Mouse (Mus musculus): ENCODE measurements around the gene Prrxl1. TPM values are rescaled to one million over a fixed set of nuclear protein-coding genes. Genes with fewer than 3 reads are reported as not detected.

Gene Prrxl1
- polyA plus RNA-seq, 1 experiment from 2014 or later, result 0.04 TPM

- TF ChIP-seq CTCF (IDR thresholded peaks at IDR 0.05; ENCODE audit: low read depth), result no peak
- Histone ChIP-seq H3K9ac (ENCODE audit: low read depth, low read length) (no peak overlapping the region), H3K27ac (no peak overlapping the region), H3K36me3 (ENCODE audit: insufficient read depth, low read length) (no peaks in the 10 kb centered on the region), H3K9me3 (replicated peaks; ENCODE audit: low read length) (no peaks in the 10 kb centered on the region), H3K4me2 (ENCODE audit: low read length) (no peak overlapping the region), H3K27me3 (ENCODE audit: insufficient read depth, low read length) (no peaks in the 10 kb centered on the region), H3K4me3 (replicated peaks; ENCODE audit: low read depth, low read length) (no peak overlapping the region), H3K4me1 (replicated peaks; ENCODE audit: insufficient read depth, low read length) (no peaks in the 10 kb centered on the region)
- WGBS, result 70% methylated on average over 3 of the region's 3 CpGs
- no peak for DNase-seq (ENCODE audit: low spot score)
- ATAC-seq (replicated peaks; ENCODE audit: low FRiP score, low read depth), result no peak
These were observed 25.0 kb downstream of the Prrxl1 start for GRCm38 (mm10) chr14:32624245-32624644.

- Histone ChIP-seq H3K27ac (no peak overlapping the region), H3K4me3 (replicated peaks; ENCODE audit: low read depth, low read length) (no peak overlapping the region), H3K4me1 (replicated peaks; ENCODE audit: insufficient read depth, low read length) (no peaks in the 10 kb centered on the region), H3K27me3 (ENCODE audit: insufficient read depth, low read length) (no peaks in the 10 kb centered on the region), H3K4me2 (ENCODE audit: low read length) (no peak overlapping the region), H3K9me3 (replicated peaks; ENCODE audit: low read length) (no peaks in the 10 kb centered on the region), H3K9ac (ENCODE audit: low read depth, low read length) (no peak overlapping the region), H3K36me3 (ENCODE audit: insufficient read depth, low read length) (no peaks in the 10 kb centered on the region)
- no peak for TF ChIP-seq CTCF (IDR thresholded peaks at IDR 0.05; ENCODE audit: low read depth)
- ATAC-seq (replicated peaks; ENCODE audit: low FRiP score, low read depth) (no peak), DNase-seq (ENCODE audit: low spot score) (no peak)
- 88% methylated on average over 7 of the region's 7 CpGs for WGBS
These were observed 25.6 kb downstream of the Prrxl1 start for GRCm38 (mm10) chr14:32624811-32625210.

DNA sequence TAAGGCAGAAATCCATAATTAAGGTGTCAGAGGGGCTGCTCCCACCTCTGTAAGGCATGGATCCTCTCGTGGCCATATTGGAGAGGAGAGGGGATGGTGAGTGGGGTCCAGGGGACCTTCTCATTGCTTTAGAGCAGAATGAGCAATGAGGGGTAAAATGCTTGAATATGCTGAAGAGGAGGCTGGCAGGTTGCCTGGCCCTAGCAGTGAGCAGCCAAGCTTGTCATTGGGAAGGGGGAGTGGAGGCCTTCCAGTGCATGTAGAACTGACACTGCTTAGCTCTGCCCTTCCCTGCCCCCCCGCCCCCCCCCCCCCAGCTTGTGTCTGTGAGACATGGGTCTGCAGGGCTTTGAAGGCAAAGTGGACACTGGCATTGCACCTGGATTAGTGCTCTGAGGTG lies 28.1 kb downstream of the Prrxl1 start:
- H3K9ac ChIP-seq (ENCODE audit: low read depth, low read length), result no peak overlapping the region
- no peak overlapping the region for H3K27ac ChIP-seq
- WGBS, result 83% methylated on average over 1 of the region's 2 CpGs
- no peaks in the 10 kb centered on the region for H3K4me1 ChIP-seq (replicated peaks; ENCODE audit: insufficient read depth, low read length)
- no peaks in the 10 kb centered on the region for H3K9me3 ChIP-seq (replicated peaks; ENCODE audit: low read length)
- DNase-seq (ENCODE audit: low spot score) (peak; percentile 6), ATAC-seq (replicated peaks; ENCODE audit: low FRiP score, low read depth) (no peak)
- no peaks in the 10 kb centered on the region for H3K36me3 ChIP-seq (ENCODE audit: insufficient read depth, low read length)
- H3K4me2 ChIP-seq (ENCODE audit: low read length), result no peak overlapping the region
- TF ChIP-seq CTCF (IDR thresholded peaks at IDR 0.05; ENCODE audit: low read depth), result no peak
- H3K4me3 ChIP-seq (replicated peaks; ENCODE audit: low read depth, low read length), result no peak overlapping the region
- no peaks in the 10 kb centered on the region for H3K27me3 ChIP-seq (ENCODE audit: insufficient read depth, low read length)

DNA sequence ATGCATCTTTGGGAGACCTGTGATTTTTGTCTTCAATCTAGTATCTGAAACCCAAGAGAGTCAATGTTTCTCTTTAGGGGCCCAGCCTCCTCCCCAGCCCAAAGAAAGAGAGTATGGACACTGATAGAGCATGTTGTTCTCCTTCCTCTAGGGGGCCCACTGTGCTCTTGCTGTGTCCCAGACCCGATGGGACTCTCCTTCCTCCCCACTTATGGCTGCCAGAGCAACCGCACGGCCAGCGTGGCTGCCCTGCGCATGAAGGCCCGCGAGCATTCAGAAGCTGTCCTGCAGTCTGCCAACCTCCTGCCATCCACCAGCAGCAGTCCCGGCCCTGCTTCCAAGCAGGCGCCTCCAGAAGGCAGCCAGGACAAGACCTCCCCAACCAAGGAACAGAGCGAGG lies 29.4 kb downstream of the Prrxl1 start:
- Histone ChIP-seq H3K27me3 (ENCODE audit: insufficient read depth, low read length) (no peaks in the 10 kb centered on the region), H3K4me2 (ENCODE audit: low read length) (no peak overlapping the region), H3K4me1 (replicated peaks; ENCODE audit: insufficient read depth, low read length) (no peaks in the 10 kb centered on the region), H3K9ac (ENCODE audit: low read depth, low read length) (no peak overlapping the region), H3K4me3 (replicated peaks; ENCODE audit: low read depth, low read length) (no peak overlapping the region), H3K9me3 (replicated peaks; ENCODE audit: low read length) (no peaks in the 10 kb centered on the region), H3K27ac (no peak overlapping the region), H3K36me3 (ENCODE audit: insufficient read depth, low read length) (no peaks in the 10 kb centered on the region)
- DNase-seq (ENCODE audit: low spot score) (peak; percentile 11), ATAC-seq (replicated peaks; ENCODE audit: low FRiP score, low read depth) (no peak)
- 56% methylated on average over 10 of the region's 10 CpGs for WGBS
- TF ChIP-seq CTCF (IDR thresholded peaks at IDR 0.05; ENCODE audit: low read depth), result peak; percentile 32; the same call in 1 of the 2 replicates

GRCm38 (mm10) chr14:32632908-32633600 lies 33.8 kb downstream of the Prrxl1 start:
- H3K36me3 ChIP-seq (ENCODE audit: insufficient read depth, low read length), result no peaks in the 10 kb centered on the region
- H3K9me3 ChIP-seq (replicated peaks; ENCODE audit: low read length), result no peaks in the 10 kb centered on the region
- H3K9ac ChIP-seq (ENCODE audit: low read depth, low read length), result no peak overlapping the region
- ATAC-seq (replicated peaks; ENCODE audit: low FRiP score, low read depth), result no peak
- no peaks in the 10 kb centered on the region for H3K27me3 ChIP-seq (ENCODE audit: insufficient read depth, low read length)
- H3K4me3 ChIP-seq (replicated peaks; ENCODE audit: low read depth, low read length), result no peak overlapping the region
- no peak overlapping the region for H3K4me2 ChIP-seq (ENCODE audit: low read length)
- H3K27ac ChIP-seq, result no peak overlapping the region
- no peak for TF ChIP-seq CTCF (IDR thresholded peaks at IDR 0.05; ENCODE audit: low read depth)
- H3K4me1 ChIP-seq (replicated peaks; ENCODE audit: insufficient read depth, low read length), result no peaks in the 10 kb centered on the region
- 81% methylated on average over 6 of the region's 6 CpGs for WGBS
- no peak for DNase-seq (ENCODE audit: low spot score)

DNA sequence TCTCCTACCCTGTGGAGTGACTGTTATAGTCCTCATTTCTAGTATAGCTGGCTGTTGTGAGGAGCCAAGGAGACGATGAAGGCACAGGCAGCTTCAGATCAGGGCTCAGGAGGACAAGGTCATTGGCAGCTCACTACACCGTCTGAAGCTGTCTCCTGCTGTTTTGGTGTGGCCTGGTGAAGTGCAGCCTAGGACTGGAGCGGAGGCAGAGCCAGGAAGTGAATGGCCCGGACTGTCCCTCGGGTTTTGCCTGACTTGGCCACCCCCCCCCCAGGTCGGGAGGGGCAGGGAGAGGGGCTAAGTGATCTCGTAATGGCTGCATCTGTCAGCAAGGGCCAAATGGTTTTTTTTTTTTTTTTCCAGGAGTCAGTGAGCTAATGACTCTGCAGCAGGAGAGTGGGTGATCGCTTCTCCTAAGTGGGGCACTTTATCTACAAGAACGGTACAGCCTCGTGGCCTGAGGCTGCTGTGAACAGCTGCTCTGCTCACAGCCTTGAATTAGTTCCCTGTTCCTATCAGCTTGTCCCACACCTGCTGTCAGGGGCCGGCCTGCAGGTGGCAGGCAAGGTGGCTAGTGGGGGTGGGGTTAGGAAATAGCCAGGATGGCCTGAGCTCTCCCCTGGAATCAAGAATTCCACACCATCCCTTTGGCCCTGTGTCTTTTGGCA lies 34.9 kb downstream of the Prrxl1 start:
- Histone ChIP-seq H3K36me3 (ENCODE audit: insufficient read depth, low read length) (no peaks in the 10 kb centered on the region), H3K4me1 (replicated peaks; ENCODE audit: insufficient read depth, low read length) (no peaks in the 10 kb centered on the region), H3K27me3 (ENCODE audit: insufficient read depth, low read length) (no peaks in the 10 kb centered on the region), H3K4me2 (ENCODE audit: low read length) (no peak overlapping the region), H3K9ac (ENCODE audit: low read depth, low read length) (no peak overlapping the region), H3K9me3 (replicated peaks; ENCODE audit: low read length) (no peaks in the 10 kb centered on the region), H3K27ac (no peak overlapping the region), H3K4me3 (replicated peaks; ENCODE audit: low read depth, low read length) (no peak overlapping the region)
- DNase-seq (ENCODE audit: low spot score) (no peak), ATAC-seq (replicated peaks; ENCODE audit: low FRiP score, low read depth) (no peak)
- TF ChIP-seq CTCF (IDR thresholded peaks at IDR 0.05; ENCODE audit: low read depth), result no peak
- 20% methylated on average over 11 of the region's 11 CpGs for WGBS

All from kidney, postnatal 0 days (tissue).